Mouse (Mus musculus) A20 (cell line): ENCODE results near the gene Fbxo11.

Experiments
- DNase-seq: peaks from one replicate; pipeline ENCODE4 v3.0.0-alpha.2; 2011; ENCODE audit warnings: low read depth, low spot score

The Fbxo11 gene

DNA sequence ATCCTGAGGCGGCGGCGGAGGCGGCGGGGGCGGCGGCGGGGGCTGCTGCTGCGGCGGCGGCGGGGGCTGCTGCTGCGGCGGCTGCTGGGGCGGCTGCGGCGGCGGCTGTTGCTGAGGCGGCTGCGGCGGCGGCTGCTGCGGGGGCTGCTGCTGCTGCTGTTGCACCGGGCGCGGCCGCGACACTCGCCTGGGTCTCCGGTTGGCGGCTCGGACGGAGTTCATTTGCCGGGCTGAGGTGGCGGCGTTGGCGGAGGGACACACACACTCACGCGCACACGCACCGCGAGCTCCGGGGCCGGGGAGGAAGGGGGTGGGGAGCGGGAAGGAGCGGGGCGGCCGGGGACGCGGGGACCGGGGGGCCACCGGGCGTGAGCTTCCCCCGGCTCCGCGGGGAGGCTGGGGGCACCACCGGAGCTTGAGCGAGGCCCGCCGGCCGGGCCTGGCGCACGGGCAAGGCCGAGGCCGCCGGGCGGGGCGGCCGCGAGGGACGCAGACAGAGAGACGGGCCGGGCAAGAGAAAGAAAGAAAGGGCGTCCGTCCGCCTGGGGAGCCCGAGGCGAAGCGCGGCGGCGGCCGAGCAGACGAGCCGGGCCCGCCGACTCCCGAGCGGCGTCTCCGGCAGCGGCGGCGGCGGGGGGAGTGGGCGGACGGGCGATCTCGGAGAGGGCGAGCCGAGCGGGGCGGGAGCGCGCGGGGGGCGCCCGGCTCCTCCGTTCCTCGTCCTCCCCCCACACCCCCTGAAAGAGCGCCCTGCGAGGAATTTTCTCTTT is at the start of gene Fbxo11:
Fbxo11 (minus strand) TSS at position 261 of the 770 bp plus-strand sequence.
- peak; percentile 58 for DNase-seq

DNA sequence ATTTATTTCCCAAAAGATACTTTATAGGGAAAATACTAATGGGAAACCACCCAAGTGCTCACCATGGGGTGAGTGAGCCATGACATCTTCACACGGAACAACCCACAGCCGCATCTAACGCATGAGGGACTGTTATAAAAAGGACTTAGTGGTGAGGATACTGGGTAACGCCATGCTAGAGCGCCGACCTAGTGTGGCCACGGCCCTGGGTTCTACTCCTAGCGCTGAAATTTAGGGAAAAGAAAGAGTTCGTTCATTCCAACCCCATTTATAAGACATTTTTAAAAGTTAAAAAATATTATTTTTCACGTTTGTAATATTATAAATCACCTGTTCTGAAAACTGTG is 48.8 kb upstream of the Fbxo11 start:
- DNase-seq, result no peak

DNA sequence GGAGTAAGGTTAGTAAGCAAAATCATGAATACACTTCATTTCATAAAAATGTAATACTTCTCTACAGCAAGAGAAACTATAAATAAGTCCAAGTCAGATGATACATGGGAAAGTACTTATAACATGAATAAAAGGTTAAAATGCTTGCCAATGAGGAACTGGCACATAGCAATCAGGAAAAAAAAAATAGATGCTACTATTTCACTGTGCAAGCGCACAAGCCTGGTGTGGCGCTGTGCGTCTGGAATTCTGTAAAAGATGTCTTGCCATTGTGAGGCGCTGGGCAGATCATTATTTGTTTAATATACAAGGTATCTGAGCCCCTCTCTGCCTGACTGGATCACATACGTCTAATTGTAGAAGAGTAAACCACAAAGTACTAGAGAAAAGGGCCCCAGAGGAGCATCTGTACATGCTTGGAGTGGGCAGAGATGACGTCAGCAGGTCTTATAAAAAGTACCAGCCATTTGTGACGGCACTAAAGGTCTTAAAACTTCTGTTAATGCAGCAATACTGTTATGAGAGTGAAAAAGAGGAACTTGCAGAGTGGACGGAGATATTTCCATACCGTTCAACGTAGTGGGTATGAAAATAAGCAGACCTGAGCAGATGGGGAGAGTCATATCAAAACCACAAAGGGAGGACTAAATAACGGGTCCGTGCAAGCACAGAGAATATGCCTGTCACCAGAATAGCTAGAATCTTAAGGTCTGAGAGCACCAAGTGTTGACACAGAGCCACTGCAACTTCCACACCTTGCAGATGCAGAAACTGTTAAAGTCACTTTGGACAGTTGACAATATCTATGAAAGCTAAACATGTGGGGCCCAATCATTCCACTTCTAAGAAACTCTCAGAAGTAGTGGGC is 48.2 kb upstream of the Fbxo11 start:
- peak; percentile 97 for DNase-seq

DNA sequence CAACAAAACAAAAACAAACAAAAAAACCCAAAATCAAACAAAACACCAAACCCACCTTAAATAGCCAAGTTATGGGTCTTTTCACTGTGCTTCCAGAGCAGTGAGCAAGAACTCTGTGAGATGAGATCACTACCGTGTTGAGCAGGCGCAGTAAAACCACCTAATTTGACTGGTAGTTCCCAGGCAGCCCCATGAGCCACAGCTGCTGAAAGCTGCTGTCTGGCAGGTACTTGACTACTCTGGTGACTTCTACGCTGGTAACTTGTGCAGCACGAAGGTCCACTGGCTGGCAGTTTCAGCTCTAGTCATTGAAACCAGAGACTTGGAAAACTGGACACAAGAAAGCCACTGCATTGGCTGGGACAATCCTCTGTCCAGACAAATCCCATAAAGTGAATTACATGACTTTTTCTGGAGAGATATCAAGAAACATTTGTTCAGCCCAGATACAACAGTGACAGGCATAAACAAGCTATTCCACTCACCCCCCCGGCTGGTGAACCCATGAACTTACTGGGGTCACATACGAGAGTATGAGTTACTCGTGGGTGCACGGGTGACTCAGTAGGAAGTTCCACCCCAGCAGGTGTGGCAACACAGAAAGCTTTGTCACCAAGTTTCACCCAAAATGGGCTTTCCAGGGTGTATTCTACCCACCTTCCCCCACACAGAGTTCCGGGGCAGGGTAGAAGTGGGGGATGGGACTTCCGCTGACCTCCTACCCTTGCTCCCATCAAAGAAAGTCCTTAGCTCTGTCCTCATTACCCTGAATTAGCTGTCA is 47.0 kb upstream of the Fbxo11 start:
- DNase-seq, result peak; percentile 93

DNA sequence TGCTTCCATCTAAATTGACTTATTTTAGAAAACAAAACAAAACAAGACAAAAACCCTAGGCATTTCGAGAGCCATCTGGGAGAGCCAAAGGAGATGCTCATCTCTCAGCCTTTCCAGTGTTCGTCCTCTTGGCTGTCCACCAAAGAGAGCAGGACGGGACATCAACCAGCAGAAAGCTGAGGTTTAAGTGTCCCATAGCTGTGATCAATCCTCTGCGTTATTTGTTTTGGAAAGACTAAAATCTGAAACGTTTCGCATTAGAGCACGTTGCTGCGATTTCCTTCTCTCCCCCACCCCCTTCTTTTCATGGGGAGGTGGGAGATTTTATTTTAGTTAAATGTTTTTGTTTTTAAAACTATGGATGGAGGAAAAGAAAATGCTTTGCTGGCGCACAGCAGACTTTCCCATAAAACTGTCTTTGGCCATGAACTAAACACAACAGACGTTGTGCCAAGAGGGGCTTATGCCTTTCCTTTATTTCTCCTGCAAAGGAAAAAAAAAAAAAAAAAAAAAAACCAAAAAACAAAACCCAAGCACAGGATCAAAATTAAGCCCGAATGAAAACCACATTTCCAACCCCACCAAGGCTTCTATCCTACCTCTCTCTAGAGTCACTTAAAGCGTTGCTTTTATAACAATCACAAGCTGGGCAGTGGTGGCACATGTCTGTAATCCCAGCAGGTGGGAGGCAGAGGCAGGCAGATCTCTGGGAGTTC is 46.1 kb upstream of the Fbxo11 start:
- peak; percentile 33 for DNase-seq

DNA sequence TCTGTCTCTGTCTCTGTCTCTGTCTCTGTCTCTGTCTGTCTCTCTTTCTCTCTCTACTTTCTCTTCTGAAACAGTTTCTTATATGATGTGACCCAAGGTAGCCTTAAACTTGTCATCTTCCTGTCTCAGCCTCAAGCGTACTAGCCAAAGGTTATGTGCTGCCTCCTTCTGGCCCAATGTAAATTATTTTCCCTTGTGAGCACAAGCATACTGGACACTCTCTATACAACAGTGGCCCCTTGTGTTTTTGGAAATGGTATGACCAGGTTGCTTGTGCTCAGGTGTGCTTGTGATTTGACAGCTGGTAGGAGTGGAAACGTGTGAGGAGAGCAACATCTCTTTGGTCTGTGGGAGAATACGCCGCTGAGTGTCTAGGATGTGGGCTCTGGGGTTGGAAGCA is 42.6 kb upstream of the Fbxo11 start:
- DNase-seq, result peak; percentile 57

DNA sequence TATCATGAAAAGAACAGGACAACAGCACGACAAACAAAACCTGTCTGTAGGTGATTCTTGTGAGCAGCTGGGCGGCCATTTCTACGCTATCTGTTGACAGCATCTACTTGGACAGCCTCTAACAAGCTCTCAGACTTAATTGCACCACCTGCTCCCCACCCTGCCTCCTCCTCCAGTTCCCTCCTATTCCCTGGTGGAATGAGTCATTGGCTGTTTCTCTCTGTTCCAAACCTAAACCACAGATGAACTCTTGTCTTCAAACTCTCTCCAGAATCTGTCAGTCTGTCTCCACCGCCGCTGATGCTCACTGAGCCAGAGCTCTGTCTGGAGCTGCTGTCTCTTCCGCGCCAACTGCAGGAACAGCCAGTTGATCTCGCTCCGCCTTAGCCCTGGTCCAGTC is 41.3 kb upstream of the Fbxo11 start:
- DNase-seq, result no peak

DNA sequence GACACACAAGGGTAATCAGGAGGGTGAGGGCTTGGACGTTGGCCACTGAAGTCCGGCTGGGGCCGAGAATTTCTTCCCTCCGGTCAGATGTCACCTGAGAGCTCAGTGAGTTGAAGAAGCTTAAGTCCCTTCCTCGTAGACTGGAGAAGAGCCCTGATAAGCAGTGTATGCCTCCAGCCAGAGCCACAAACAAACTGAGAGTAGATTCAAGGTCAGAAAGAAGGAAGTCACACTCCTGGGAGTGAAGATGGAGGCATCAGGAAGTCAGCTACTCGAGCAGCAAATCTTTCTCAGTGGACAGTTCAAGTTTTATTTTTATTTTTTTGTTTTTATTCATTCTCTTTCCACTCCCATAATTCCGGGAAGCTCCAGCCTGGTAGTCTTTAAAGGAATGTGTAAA is 37.5 kb upstream of the Fbxo11 start:
- DNase-seq, result no peak

DNA sequence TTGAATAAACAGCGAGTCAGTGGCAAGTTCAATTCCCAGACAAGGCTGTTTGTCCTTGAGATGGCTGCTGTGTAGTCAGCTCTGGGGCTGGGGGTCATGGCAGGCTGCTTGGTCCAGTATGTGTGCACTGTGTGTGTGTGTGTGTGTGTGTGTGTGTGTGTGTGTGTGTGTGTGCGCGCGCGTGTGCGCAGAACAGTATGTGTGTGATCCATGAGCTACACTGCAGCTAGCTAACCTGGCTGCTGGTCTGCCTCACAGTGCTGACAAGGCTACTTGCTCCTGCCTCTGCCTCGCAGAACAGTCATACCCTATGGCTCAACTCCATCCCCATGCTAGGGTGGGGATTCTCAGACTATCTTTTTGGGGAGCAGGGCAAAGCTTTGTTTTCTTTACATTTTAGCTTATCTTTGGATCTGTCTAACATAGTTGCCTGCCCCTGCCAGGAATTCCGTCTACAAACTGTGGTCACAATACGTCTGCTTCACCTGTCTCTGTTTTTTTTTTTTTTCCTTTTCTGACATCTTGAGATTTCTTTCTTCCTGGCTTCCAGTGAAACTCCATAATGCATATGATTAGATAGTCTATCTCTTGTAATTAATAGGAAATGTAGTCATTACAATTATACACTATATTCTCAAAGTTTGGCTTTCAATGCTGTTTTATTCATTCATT is 33.2 kb upstream of the Fbxo11 start:
- no peak for DNase-seq

DNA sequence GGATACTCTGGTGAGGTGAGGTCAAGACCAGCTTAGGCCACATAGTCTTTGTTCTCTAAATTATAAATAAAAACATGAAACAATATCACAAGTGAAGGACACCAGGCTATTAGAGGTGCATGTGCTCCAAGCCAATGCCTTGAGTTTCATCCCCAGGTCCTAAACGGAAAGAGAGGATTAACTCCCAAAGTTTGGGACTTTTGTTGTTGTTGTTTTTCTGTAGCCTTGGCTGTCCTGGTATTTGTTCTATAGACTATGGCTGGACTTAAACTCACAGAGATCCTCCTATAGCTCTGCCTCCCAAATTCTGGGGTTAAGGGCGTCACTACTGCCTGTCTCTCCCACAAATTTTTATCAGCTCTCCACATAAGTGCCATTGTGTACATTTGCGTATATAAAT is 32.5 kb upstream of the Fbxo11 start:
- no peak for DNase-seq

DNA sequence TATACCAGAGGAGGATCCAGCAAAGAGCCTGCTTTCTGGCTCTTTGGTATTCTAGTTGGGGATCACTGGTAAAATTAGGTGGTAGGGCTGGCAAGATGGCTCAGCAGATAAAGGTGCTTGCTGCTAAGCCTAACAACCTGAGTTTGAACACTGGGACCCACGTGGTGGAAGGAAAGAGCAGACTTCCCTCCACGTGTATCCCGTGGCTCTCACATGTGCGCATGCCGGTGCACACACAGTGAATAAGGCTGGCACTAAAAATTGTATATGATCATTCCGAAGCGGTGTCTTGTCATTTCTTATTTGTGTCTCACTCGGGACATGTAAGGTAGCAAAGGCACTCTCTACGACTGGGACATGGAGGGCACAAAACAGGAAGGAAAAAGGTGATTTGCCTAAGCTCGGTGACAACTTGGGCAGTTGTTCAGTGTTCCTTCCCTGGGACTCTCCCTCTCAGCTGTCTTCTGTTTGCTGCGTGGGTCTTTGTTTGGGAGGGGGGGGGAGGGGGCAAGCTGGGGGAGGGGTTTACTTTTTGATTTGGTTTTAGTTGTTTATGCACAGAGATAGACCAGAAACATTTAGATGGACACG is 31.8 kb upstream of the Fbxo11 start:
- peak; percentile 35 for DNase-seq

DNA sequence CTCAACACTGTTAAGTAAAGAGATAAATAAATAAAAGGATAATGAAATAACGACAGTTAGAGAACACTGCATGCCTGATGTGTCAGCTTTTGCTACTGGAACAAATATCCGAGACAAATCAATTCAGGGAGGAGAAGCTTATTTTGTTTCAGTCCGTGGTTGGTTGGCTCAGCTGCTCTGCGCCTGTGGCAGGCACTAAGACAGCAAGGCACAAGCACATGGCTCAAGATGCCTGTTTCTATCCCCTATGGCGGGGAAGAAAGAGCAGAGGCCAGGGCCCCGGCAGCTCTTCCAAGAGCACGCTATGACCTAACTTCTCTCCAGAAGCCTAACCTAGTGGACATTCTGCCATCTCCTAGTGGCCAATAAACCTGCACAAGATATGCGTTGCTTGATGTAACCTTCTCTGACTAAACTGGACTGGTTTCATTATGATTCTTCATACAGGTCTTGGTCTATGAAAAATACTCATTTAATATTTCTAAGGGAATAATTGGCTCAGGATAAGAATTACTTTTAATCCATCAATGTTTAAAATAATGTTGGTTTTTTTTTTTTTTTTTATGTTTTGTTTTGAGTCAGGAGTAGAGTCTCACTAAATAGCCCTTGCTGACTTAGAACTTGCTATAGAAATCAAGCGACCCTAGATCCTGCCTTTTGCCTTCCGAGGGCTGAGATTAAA is 30.6 kb upstream of the Fbxo11 start:
- DNase-seq, result no peak

DNA sequence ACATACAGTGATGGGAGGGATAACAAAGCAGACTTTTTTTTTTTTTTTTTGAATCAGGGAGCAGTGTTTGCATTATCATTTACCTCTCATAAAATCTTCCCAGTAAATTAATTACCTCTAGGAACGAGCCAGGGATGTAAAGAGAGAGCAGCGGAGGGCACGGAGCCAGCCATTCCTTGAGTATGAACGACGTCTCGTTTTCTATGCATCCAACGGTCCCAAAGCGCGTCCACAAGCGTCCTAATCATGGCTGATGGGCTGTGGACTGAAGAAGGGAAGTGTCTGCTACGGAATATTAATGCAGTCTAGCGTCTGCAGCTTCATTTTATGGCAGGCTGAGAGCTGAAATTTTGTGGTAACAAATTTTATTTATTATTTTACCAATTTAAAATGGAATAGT is 29.2 kb upstream of the Fbxo11 start:
- no peak for DNase-seq

DNA sequence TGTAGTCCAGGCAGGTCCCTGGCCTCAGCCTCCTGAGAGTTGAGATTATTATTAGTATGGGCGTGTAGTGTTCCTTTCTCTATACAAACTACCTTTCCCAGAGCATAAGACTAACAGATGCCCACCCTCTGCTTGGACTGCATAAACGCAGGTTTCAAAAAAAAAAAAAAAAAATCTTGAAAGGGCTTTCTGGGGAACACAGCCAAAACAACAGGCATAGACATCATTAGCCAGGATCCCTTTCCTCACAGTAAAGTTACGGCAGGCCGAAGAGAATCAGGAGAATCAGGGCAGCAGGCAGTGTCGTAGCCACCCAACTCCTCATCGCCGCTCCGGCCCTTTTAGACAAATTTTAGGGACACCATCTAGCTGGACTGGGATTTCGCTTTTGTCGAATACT is 28.7 kb upstream of the Fbxo11 start:
- no peak for DNase-seq

DNA sequence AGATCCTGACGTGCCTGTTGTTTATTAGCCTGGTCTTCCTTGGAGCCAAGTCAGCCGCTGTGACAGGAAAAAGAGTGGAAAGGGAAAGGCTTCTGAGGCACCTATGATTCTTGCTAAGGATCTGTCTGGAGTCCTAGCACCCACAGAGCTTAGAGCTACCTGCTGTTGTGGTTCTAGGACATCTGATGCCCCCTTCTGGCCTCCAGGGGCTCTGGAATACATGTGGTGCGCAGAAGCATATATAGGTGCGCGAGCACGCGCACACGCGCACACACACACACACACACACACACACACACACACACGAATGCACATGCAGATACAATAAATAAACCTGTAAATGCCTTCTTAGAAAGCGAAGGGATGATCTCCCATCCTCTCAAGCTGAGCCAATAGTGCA is 20.9 kb upstream of the Fbxo11 start:
- DNase-seq, result peak; percentile 24

DNA sequence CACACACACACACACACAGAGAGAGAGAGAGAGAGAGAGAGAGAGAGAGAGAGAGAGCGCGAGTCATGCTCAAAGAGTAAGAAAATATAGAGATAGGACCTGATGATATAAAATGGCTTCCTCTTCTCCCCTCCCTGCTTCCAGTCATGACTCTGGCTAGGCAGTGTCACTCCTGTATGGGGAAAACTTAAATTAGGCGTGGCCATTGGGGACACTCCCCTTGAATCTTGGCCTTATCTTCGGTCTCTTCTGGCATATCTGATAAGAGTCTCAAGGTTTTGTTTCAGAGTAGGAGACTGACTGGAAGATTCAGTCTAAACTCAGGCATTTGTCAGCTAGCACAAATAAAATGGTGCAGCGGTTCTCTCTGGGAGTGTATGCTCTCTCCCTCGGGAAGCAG is 16.4 kb upstream of the Fbxo11 start:
- DNase-seq, result no peak

DNA sequence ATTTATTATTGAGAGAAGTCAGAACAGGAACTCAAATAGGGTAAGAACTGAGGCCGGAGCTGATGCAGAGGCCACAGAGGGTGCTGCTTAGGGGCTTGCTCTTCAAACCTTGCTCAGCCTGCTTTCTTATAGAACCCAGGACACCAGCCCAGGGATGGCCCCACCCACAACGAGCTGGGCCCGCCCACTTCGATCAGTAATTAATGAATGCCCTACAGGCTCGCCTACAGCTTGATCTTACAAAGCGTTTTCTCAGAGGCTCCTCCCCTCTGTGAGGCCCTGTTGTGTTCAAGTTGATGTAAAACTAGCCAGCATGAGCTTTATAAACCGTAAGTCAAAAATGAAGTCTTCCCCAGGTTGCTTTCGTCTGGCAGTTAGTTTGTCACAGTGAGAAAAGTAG is 14.7 kb upstream of the Fbxo11 start:
- DNase-seq, result no peak

DNA sequence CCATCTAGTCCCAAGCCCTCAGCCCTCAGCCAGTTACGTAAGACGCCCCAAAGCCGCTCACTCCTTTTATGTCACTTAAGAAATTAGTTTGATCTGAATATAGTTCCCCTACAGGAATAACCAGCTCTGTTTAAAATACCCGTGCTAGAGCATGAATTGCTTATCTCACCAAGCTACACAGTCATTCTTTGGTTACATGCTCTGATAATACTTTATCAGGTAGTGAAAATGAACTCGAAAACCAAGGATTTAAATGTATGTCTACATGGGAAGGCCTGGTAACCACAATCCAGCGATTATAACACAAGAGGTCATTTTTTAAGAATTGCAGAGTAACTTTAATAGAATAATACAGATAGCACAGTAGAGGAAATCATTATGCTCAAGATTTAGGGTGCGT is 7.0 kb upstream of the Fbxo11 start:
- DNase-seq, result no peak

DNA sequence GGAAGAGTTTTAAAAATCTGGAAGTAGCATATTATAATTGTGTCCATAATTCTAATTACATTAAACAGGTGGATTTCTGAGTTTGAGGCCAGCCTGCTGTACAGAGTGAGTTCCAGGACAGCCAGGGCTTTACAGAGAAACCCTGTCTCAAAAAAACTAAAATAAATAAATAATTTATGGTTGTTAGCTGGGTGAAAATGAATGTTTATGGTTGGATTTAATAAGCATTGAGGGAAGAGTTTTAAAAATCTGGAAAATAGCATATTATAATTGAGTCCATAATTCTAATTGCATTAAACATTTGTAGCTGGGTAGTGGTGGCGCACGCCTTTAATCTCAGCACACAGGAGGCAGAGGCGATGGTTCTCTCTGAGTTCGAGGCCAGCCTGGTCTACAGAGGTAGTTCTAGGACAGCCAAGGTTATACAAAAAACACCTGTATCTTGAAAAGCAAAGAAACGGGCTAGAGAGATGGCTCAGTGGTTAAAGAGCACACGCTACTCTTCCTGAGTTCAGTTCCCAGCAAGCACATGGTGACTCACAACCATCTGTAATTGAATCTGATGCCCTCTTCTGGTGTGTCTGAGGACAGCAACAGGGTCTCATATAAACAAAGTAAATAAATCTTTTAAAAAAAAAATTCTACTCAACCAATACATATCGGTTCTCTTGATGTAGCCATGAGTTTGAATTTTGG is 3.1 kb upstream of the Fbxo11 start:
- DNase-seq, result no peak
